Mouse (Mus musculus): ENCODE measurements at regions not wholly inside any gene's neighbourhood (a gene's known extent, or its start where the extent isn't known, plus 50 kb on each side); places are given as distances from the start of the nearest gene placed in this dataset.

- WGBS: 91% methylated on average over 1 of the region's 1 CpGs
- Histone ChIP-seq H3K27ac (ENCODE audit: insufficient read depth, low read length) (no peak overlapping the region), H3K4me1 (ENCODE audit: control insufficient read depth, insufficient read depth, insufficient read length) (no peaks in the 10 kb centered on the region), H3K4me3 (ENCODE audit: extremely low read depth, insufficient read depth, insufficient read length) (no peak overlapping the region), H3K27me3 (ENCODE audit: control insufficient read depth, insufficient read depth, low read length) (no peaks in the 10 kb centered on the region), H3K36me3 (ENCODE audit: control insufficient read depth, insufficient read depth, low read length) (no peaks in the 10 kb centered on the region)
- no peak for DNase-seq (ENCODE audit: low read depth in 1 of 2, low spot score in 2 of 2)
- TF ChIP-seq CTCF (IDR thresholded peaks at IDR 0.05; ENCODE audit: extremely low read depth, insufficient read depth, insufficient read length, insufficient replicate concordance): no peak
- TF ChIP-seq POLR2A (IDR thresholded peaks at IDR 0.05; ENCODE audit: low read depth, low read length): no peak
These were observed 245.8 kb downstream of the Rnf152 start for GRCm38 (mm10) chr1:105110581-105111210.

DNA sequence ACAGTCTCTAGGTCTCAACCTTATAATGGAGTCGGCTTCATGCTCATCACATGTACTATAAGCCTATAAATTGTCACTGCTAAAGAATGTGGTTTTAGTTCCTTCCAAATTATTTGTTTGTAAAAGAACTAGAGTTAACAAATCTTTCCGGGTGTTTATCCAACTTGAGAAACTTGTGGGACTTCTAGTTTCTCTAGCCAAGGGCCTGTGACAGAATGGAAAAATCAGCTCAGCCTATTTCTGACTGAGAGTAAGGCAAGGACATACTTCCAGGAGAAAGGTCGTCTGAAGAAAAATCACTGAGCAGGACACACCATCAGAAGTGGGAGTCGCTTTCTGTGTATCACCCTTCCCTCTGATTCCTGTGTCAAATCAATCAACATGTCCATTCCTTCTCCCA is 248.7 kb downstream of the Rnf152 start:
- H3K27ac ChIP-seq (ENCODE audit: insufficient read depth, low read length): no peak overlapping the region

GRCm38 (mm10) chr1:105107257-105107656 is 249.3 kb downstream of the Rnf152 start:
- Histone ChIP-seq H3K4me3 (ENCODE audit: extremely low read depth, insufficient read depth, insufficient read length) (no peak overlapping the region), H3K27ac (ENCODE audit: insufficient read depth, low read length) (no peak overlapping the region), H3K27me3 (ENCODE audit: control insufficient read depth, insufficient read depth, low read length) (no peaks in the 10 kb centered on the region), H3K4me1 (ENCODE audit: control insufficient read depth, insufficient read depth, insufficient read length) (no peaks in the 10 kb centered on the region), H3K36me3 (ENCODE audit: control insufficient read depth, insufficient read depth, low read length) (no peaks in the 10 kb centered on the region)
- DNase-seq (ENCODE audit: low read depth in 1 of 2, low spot score in 2 of 2): no peak
- TF ChIP-seq POLR2A (IDR thresholded peaks at IDR 0.05; ENCODE audit: low read depth, low read length) (no peak), CTCF (IDR thresholded peaks at IDR 0.05; ENCODE audit: extremely low read depth, insufficient read depth, insufficient read length, insufficient replicate concordance) (no peak)
- WGBS: 89% methylated on average over 1 of the region's 1 CpGs

More for the DNA sequence above, 248.7 kb downstream of the Rnf152 start:
- Histone ChIP-seq H3K4me1 (ENCODE audit: control insufficient read depth, insufficient read depth, insufficient read length) (no peaks in the 10 kb centered on the region), H3K4me3 (ENCODE audit: extremely low read depth, insufficient read depth, insufficient read length) (no peak overlapping the region), H3K36me3 (ENCODE audit: control insufficient read depth, insufficient read depth, low read length) (no peaks in the 10 kb centered on the region), H3K27me3 (ENCODE audit: control insufficient read depth, insufficient read depth, low read length) (no peaks in the 10 kb centered on the region)
- DNase-seq (ENCODE audit: low read depth in 1 of 2, low spot score in 2 of 2): no peak
- TF ChIP-seq CTCF (IDR thresholded peaks at IDR 0.05; ENCODE audit: extremely low read depth, insufficient read depth, insufficient read length, insufficient replicate concordance): no peak
- TF ChIP-seq POLR2A (IDR thresholded peaks at IDR 0.05; ENCODE audit: low read depth, low read length): no peak
- 83% methylated on average over 4 of the region's 4 CpGs for WGBS

DNA sequence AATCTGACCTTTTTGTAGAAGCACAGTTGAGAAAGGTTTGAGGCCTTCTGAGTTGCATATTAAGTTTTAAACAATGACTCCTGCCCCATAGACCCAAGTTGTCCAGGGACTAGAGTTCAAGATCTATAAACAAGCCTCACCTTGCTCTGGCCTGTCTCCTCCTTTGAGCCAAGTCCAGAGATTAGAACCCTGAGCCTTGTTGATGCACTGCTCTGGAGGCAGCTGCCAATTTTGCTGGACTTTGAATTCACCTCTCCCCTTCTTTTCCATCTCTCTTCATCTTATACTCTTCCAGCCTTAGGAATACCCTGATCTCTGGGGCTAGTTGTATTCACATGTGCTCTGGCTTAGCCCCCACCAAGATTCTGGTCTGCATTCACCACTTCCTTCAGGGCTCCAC is 251.3 kb downstream of the Rnf152 start:
- Histone ChIP-seq H3K4me1 (ENCODE audit: control insufficient read depth, insufficient read depth, insufficient read length) (no peaks in the 10 kb centered on the region), H3K36me3 (ENCODE audit: control insufficient read depth, insufficient read depth, low read length) (no peaks in the 10 kb centered on the region), H3K4me3 (ENCODE audit: extremely low read depth, insufficient read depth, insufficient read length) (no peak overlapping the region), H3K27me3 (ENCODE audit: control insufficient read depth, insufficient read depth, low read length) (no peaks in the 10 kb centered on the region), H3K27ac (ENCODE audit: insufficient read depth, low read length) (no peak overlapping the region)
- DNase-seq (ENCODE audit: low read depth in 1 of 2, low spot score in 2 of 2): no peak
- no peak for TF ChIP-seq CTCF (IDR thresholded peaks at IDR 0.05; ENCODE audit: extremely low read depth, insufficient read depth, insufficient read length, insufficient replicate concordance)
- no peak for TF ChIP-seq POLR2A (IDR thresholded peaks at IDR 0.05; ENCODE audit: low read depth, low read length)

DNA sequence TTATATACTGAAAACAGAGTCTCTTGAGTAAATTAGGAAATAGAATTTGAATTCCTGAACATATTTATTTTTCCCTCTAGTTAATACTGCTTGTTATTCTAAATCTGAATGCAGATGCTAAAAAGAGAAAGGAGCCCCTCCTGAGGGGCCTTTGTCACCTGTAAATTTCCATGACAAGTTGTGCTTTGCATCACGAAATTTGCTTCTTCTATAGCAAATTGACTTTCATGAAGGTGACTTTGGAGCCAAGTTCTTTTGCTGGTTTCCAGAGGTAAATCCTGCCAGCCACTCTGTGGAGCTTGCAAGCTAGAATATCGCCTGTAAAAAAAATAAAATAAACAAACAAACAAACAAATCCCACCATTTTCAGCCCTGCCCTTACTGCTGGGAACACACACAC is 261.4 kb downstream of the Rnf152 start:
- 84% methylated on average over 2 of the region's 2 CpGs for WGBS

GRCm38 (mm10) chr1:105094500-105094899 is 262.0 kb downstream of the Rnf152 start:
- no peak overlapping the region for H3K27ac ChIP-seq (ENCODE audit: insufficient read depth, low read length)
- H3K4me1 ChIP-seq (ENCODE audit: control insufficient read depth, insufficient read depth, insufficient read length): no peaks in the 10 kb centered on the region
- DNase-seq (ENCODE audit: low read depth in 1 of 2, low spot score in 2 of 2): no peak
- no peak overlapping the region for H3K4me3 ChIP-seq (ENCODE audit: extremely low read depth, insufficient read depth, insufficient read length)
- TF ChIP-seq CTCF (IDR thresholded peaks at IDR 0.05; ENCODE audit: extremely low read depth, insufficient read depth, insufficient read length, insufficient replicate concordance): no peak
- TF ChIP-seq POLR2A (IDR thresholded peaks at IDR 0.05; ENCODE audit: low read depth, low read length): no peak
- H3K36me3 ChIP-seq (ENCODE audit: control insufficient read depth, insufficient read depth, low read length): no peaks in the 10 kb centered on the region
- WGBS: 76% methylated on average over 3 of the region's 3 CpGs
- no peaks in the 10 kb centered on the region for H3K27me3 ChIP-seq (ENCODE audit: control insufficient read depth, insufficient read depth, low read length)

More for the DNA sequence above, 261.4 kb downstream of the Rnf152 start:
- Histone ChIP-seq H3K27me3 (ENCODE audit: control insufficient read depth, insufficient read depth, low read length) (no peaks in the 10 kb centered on the region), H3K36me3 (ENCODE audit: control insufficient read depth, insufficient read depth, low read length) (no peaks in the 10 kb centered on the region), H3K4me3 (ENCODE audit: extremely low read depth, insufficient read depth, insufficient read length) (no peak overlapping the region), H3K4me1 (ENCODE audit: control insufficient read depth, insufficient read depth, insufficient read length) (no peaks in the 10 kb centered on the region), H3K27ac (ENCODE audit: insufficient read depth, low read length) (no peak overlapping the region)
- TF ChIP-seq CTCF (IDR thresholded peaks at IDR 0.05; ENCODE audit: extremely low read depth, insufficient read depth, insufficient read length, insufficient replicate concordance): no peak
- TF ChIP-seq POLR2A (IDR thresholded peaks at IDR 0.05; ENCODE audit: low read depth, low read length): no peak
- no peak for DNase-seq (ENCODE audit: low read depth in 1 of 2, low spot score in 2 of 2)

DNA sequence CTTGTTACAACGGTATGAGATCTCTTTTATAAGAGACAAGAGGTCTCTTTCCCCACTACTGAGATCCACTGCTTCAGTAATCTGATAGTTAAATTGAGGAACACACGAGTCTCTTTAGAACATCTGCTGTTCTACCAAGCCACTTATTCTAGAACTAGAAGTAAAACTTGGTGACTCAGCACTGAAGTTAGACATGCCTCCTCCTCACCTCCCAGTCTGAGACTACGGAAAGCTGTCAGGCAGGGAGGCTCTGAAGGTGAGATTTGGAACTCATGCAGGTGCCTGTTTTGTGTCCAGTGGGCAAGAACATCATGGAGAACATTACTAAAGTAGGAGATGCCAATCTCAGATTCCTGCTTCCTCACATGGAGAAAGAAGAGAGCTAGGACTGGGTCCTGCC is 262.6 kb downstream of the Rnf152 start:
- no peak for TF ChIP-seq POLR2A (IDR thresholded peaks at IDR 0.05; ENCODE audit: low read depth, low read length)
- TF ChIP-seq CTCF (IDR thresholded peaks at IDR 0.05; ENCODE audit: extremely low read depth, insufficient read depth, insufficient read length, insufficient replicate concordance): no peak
- Histone ChIP-seq H3K4me1 (ENCODE audit: control insufficient read depth, insufficient read depth, insufficient read length) (no peaks in the 10 kb centered on the region), H3K4me3 (ENCODE audit: extremely low read depth, insufficient read depth, insufficient read length) (no peak overlapping the region), H3K27ac (ENCODE audit: insufficient read depth, low read length) (no peak overlapping the region), H3K36me3 (ENCODE audit: control insufficient read depth, insufficient read depth, low read length) (no peaks in the 10 kb centered on the region), H3K27me3 (ENCODE audit: control insufficient read depth, insufficient read depth, low read length) (no peaks in the 10 kb centered on the region)
- no peak for DNase-seq (ENCODE audit: low read depth in 1 of 2, low spot score in 2 of 2)
- WGBS: 54% methylated on average over 3 of the region's 3 CpGs

Data from spleen, adult 2 months (tissue).